Mouse (Mus musculus) cortical plate, adult 2 months (tissue): ENCODE results near the gene Mtch2. TPM values are rescaled to one million over a fixed set of nuclear protein-coding genes. Genes with fewer than 3 reads are reported as not detected.
A peak's percentile ranks its signal among the peaks of the same experiment; 100 is the strongest.
"Not testable (repeated sequence)": the region's sequence is repeated elsewhere in the genome, so short reads cannot be mapped to it uniquely, and the experiment has no call there.

ENCODE experiments used
- H3K27ac ChIP-seq: fragments of 200-500 bp; 2 replicates; pipeline ENCODE4 v1.5.1; 2012; ENCODE audit warnings: low read length, control low read depth, inconsistent platforms; ENCODE audit not compliant: insufficient read depth
- H3K4me1 ChIP-seq: fragments of 200-500 bp; 2 replicates; pipeline ENCODE4 v1.6.1; 2011; ENCODE audit warnings: low read length; ENCODE audit not compliant: control insufficient read depth, insufficient read depth
- H3K4me3 ChIP-seq: fragments of 200-500 bp; 2 replicates; pipeline ENCODE4 v1.5.1; 2011; ENCODE audit warnings: mild to moderate bottlenecking, low read length, control low read depth; ENCODE audit not compliant: insufficient read depth
- CTCF ChIP-seq: fragments of 200-500 bp; IDR thresholded peaks from 2 replicates; pipeline ENCODE4 v1.5.1; 2011; ENCODE audit warnings: mild to moderate bottlenecking, control low read depth, low read length; ENCODE audit not compliant: insufficient read depth; ENCODE audit errors: extremely low read depth
- POLR2A ChIP-seq: fragments of 200-500 bp; IDR thresholded peaks from 2 replicates; pipeline ENCODE4 v1.6.1; 2011; ENCODE audit warnings: mild to moderate bottlenecking, low read length, control low read depth; ENCODE audit not compliant: insufficient read depth; ENCODE audit errors: extremely low read depth
- polyA plus RNA-seq: library from polyadenylated mRNA; depleted of rRNA; stranded (reverse); fragments of >200 nt; gene quantifications from 2 replicates; pipeline ENCODE4 v1.2.3, GENCODE M21; 2012; rRNA removed

The Mtch2 gene
- polyA plus RNA-seq: 135 and 140 TPM in 2 replicates

DNA sequence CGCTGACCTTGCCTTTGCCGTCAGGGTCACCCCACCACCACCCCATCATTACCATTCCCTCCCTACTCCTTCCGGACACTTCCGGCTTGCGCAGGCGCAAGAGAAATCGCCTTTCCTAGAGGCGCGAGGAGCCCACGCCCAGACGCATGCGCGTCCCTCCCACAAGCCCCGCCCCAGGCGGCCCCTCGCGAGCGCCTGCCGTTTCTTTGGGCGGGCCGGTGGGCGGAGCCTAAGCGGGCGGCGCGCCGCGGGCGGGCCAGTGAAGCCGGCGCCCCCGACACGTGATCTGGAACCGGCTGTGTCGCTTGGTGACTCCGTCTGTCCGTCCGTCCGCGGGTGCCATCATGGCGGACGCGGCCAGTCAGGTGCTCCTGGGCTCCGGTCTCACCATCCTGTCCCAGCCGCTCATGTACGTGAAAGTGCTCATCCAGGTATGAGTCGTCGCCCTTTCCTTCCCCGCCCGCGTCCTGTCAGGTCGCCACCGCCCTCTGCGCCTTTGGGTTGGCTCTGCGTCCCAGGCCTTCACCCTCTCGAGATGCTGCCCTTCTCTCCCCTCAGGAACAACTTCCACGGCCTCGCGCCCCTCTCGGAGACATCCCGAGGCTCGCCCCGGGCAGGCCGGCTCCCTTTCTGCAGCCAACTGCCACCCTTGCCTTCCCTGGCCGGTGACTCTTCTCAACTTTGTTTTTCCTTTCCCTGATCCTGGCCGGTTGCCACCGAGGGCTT is at the start of gene Mtch2:
Mtch2 (plus strand) TSS at position 201 of the 726 bp plus-strand sequence.
- Histone ChIP-seq H3K4me3 (peak within 1 kb of the TSS; percentile 87), H3K4me1 (peaks cover 3% of the 10 kb centered on the region; the same call in 1 of the 2 replicates), H3K27ac (peak within 1 kb of the TSS; percentile 89)
- TF ChIP-seq POLR2A (peak; percentile 98), CTCF (no peak)

DNA sequence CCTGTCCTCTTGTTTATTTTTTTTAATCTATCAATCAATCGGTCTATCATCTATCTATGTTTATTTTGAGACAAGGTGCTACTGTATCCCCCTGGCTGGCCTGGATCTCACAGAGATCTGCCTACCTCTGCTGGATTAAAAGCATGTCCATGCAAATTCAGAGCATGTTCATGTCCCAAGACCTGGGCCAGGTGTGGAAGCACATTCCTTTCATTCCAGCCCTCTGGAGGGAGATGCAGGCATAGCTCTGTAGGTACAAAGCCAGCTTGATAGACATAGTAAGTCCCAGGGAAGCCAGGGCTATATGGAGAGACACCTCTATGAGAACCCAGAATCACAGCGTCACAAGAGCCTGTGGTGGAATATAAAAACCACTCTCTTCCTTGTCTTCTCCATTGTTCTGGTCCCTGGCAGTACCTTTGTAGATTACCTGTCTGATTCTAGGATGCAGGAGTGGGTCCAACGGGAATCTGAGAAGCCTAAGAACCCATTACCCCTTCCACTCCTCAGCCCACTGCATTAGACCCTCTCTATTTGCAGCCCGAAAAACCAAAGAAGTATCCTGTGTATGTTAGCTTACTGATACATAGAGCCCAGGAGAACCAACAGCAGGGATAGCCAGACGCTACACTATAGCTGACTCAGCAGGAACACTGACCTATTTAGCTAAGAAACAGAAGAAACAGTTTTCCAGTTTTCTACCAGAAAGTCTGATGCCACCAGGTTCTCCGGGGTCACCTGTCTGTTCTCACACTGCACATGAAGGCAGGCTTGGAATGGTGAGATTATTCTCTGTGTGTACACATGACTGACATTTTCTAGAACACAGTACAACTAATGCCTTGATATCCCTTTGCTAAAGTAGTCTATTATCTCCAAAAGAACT is 38.5 kb upstream of the Mtch2 start:
- TF ChIP-seq POLR2A (no peak), CTCF (no peak)
- Histone ChIP-seq H3K4me1 (no peaks in the 10 kb centered on the region), H3K27ac (no peak overlapping the region)

DNA sequence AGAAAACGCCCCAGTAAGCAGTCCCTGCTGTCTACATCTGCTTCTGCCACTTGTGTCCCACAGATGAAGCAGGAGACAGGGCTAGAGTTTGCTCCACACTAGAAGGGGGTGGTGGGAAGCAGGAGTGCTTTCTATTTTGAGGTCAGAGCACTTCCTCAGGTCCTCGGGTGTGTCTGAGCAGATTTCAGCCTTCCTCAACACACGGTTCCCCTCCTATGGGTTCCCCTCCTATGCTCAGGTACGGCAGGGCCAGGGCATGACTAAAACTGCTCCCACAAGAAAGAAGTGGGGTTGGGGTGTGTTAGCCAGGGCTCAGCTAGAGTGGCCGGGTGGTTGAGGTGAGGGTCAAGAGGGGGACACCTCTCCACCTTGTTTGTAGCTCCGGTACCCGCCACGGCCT is 36.2 kb upstream of the Mtch2 start:
- H3K4me3 ChIP-seq: no peak overlapping the region

More for the DNA sequence above, 38.5 kb upstream of the Mtch2 start:
- H3K4me3 ChIP-seq: no peak overlapping the region

DNA sequence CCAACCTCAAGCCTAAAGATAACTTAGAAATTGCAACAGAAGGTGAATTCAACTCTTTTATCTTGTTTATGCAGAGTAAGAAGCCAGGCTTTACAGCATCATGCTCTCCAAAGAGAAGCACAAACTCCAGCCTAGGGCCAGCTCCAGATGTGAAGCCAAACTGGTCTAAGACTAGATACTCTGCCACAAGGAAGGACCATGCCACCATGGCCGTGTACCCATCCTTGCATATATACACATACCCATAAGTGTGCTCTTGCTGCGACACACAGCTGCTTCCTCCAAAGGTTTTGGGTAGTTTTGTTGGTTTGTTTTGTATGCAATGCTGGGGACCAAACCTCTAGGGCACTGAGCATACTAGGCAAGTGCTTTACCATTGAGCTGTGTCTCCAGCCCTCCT is 31.7 kb upstream of the Mtch2 start:
- no peak overlapping the region for H3K4me3 ChIP-seq
- no peaks in the 10 kb centered on the region for H3K4me1 ChIP-seq
- TF ChIP-seq CTCF (no peak), POLR2A (no peak)
- no peak overlapping the region for H3K27ac ChIP-seq

More for the DNA sequence above, 36.2 kb upstream of the Mtch2 start:
- TF ChIP-seq CTCF: no peak
- no peak for TF ChIP-seq POLR2A
- Histone ChIP-seq H3K4me1 (no peaks in the 10 kb centered on the region), H3K27ac (no peak overlapping the region)

DNA sequence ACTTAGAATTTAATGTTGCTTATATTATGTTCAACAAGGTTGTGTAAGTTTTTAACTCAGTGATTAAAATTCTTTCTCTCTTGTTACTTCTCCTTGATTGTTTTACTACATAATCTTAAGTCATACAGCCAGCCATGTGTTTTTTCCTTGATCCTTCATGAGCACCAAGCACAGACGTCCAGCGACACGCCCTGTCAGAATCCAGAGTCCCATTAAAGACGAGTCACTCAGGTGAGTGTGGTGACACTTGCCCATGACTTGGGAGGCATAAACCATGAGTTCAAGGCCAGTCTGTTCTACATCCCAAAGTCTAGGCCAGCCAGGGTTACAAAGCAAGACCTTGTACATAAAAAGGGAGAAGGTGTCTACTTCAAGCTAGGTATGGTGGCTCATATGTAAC is 30.8 kb upstream of the Mtch2 start:
- no peaks in the 10 kb centered on the region for H3K4me1 ChIP-seq
- TF ChIP-seq POLR2A: no peak
- TF ChIP-seq CTCF: no peak

DNA sequence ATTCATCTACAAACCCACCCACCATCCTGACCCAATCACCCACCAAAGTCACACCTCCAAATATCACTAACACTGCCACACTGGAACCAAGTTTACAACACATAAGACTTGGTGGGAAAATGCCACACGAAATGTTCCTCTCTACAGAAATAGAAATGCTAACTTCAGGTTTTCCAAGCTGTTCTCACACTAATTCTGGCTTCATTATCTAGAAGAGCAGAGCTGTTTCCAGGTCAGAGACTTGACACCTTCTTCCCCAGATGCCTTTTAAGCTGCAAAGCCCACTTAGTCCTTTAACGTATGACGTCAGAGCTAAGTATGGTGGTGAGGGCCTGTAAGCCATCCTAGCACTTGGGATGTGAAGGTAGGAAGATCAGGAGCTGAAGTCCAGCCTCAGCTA is 28.2 kb upstream of the Mtch2 start:
- TF ChIP-seq POLR2A: no peak
- no peak for TF ChIP-seq CTCF
- Histone ChIP-seq H3K4me3 (no peak overlapping the region), H3K4me1 (no peaks in the 10 kb centered on the region), H3K27ac (no peak overlapping the region)

More for the DNA sequence above, 30.8 kb upstream of the Mtch2 start:
- Histone ChIP-seq H3K27ac (no peak overlapping the region), H3K4me3 (no peak overlapping the region)

DNA sequence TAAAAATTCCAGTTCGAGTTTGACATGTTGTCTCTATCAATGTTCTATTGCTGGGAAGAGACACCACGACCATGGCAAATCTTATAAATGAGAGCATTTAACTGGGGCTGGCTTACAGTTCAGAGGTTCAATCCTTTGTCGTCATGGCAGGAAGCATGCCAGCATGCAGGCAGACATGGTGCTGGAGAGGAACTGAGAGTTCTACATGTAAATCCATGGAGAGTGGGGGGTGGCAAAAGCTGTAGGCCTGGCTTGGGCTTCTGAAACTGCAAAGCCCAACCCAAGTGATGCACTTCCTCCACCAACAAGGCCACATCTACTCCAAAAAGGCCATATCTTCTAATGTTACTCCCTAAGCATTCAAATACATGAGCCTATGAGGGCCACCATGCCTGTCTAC is 26.1 kb upstream of the Mtch2 start:
- Histone ChIP-seq H3K4me1 (no peaks in the 10 kb centered on the region), H3K4me3 (no peak overlapping the region), H3K27ac (no peak overlapping the region)
- no peak for TF ChIP-seq POLR2A

DNA sequence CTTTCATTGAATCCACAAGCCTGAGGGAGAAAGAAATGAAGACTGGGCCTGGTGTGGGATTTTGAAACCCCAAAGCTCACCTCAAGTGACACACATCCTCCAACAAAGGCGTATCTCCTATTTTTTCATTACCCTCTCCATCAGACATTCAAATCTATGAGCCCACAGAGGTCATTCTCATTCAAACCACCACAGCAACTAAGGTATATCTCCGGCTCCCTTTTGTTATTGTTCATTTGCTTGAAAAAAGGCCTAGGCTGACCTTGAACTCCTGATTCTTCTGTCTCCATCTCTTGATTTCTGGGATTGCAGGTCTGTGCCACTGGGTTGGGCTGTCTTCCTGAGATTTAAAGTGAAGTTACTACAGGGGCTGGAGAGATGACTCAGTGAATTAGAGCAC is 24.0 kb upstream of the Mtch2 start:
- TF ChIP-seq POLR2A (no peak), CTCF (no peak)
- no peak overlapping the region for H3K27ac ChIP-seq
- H3K4me3 ChIP-seq: no peak overlapping the region
- H3K4me1 ChIP-seq: no peaks in the 10 kb centered on the region

DNA sequence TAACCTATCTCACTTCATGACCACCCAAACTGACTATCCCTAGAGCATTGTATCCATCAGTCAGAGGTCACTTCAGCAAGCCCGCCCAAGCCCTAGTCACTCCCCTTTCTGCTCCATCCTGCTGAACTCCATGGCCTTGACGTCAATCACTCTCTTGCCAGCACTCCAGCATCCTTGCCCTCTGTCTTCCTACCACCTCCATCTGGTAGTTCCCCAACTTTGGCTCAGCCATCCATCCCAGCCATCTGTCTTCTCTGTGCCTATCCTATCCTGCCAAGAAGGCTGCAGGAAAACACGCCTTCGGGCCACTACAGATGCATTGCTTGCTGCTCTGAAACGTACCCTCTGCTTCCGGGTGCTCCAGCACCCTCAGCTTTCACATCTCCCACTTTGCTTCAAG is 23.2 kb upstream of the Mtch2 start:
- H3K27ac ChIP-seq: no peak overlapping the region
- no peaks in the 10 kb centered on the region for H3K4me1 ChIP-seq
- TF ChIP-seq POLR2A (no peak), CTCF (no peak)
- no peak overlapping the region for H3K4me3 ChIP-seq

DNA sequence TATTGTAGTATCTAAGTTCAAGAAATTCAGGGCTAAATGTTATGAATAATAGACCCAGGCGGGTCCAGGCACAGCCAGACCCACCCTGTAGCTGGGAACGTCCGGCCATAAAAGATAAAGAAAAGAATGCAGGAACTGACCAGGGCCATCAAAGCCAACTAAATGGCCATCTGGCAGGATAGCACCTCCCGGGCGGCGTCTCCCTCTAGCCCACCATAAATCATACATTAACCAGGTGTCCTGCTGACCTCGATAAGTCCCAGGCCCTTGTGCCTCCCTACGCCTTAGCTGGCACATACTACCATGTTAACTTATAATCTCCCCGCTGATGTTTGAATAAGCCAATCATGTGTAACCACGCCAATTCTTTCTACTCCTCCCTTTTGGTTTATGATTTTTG is 22.4 kb upstream of the Mtch2 start:
- H3K4me1 ChIP-seq, H3K27ac ChIP-seq, H3K4me3 ChIP-seq: not testable (repeated sequence)
